Mouse (Mus musculus) CH12.LX (cell line): ENCODE data around the gene Zfp386. TPM values are rescaled to one million over a fixed set of nuclear protein-coding genes. Genes with fewer than 3 reads are reported as not detected.

Experiments
- DNase-seq: peaks from one replicate; pipeline ENCODE4 v3.0.0-alpha.2; 2013; ENCODE audit errors: extremely low read depth
- H3K27ac ChIP-seq: 2 replicates; pipeline ENCODE4 v1.5.1; 2012; ENCODE audit warnings: low read depth, mild to moderate bottlenecking, control low read depth, moderate library complexity; ENCODE audit not compliant: insufficient read depth
- H3K27me3 ChIP-seq: replicated peaks from 2 replicates; pipeline ENCODE3; 2012; ENCODE audit warnings: inconsistent platforms
- H3K36me3 ChIP-seq, 2 experiments: replicated peaks in 1 of 2; 2 replicates each; pipeline versions ENCODE3 to v1.6.1; 2012; ENCODE audit warnings: inconsistent platforms in 1 of 2, low read length in 1 of 2, mild to moderate bottlenecking in 1 of 2, mixed read lengths in 1 of 2, moderate library complexity in 1 of 2; ENCODE audit not compliant: control insufficient read depth in 1 of 2, insufficient read depth in 1 of 2
- H3K4me1 ChIP-seq, 2 experiments: 2 replicates each; pipeline ENCODE4 v1.6.1; 2012; ENCODE audit warnings: inconsistent platforms in 1 of 2, moderate library complexity in 1 of 2; ENCODE audit not compliant: insufficient read depth in 2 of 2, control insufficient read depth in 1 of 2
- H3K4me2 ChIP-seq: 2 replicates; pipeline ENCODE4 v1.6.1; 2012; ENCODE audit warnings: low read depth, mild to moderate bottlenecking, control low read depth; ENCODE audit not compliant: poor library complexity, insufficient read depth, severe bottlenecking
- H3K4me3 ChIP-seq, 3 experiments: fragments of 150-350 bp in 1 of 3; sonication (generic) in 1 of 3; replicated peaks in 1 of 3; 2 replicates each; pipeline versions ENCODE3 to v1.5.1; 2011 to 2012; ENCODE audit warnings: low read depth in 2 of 3, low read length in 2 of 3, mild to moderate bottlenecking in 2 of 3, moderate library complexity in 2 of 3, control low read depth in 1 of 3, improper control_type of control experiment in 1 of 3, inconsistent platforms in 1 of 3, mixed read lengths in 1 of 3; ENCODE audit not compliant: poor library complexity in 1 of 3
- H3K79me2 ChIP-seq: replicated peaks from 2 replicates; pipeline ENCODE4 v1.6.1; 2012; ENCODE audit warnings: mild to moderate bottlenecking, moderate library complexity; ENCODE audit not compliant: control insufficient read depth, poor library complexity, insufficient read depth, severe bottlenecking; ENCODE audit errors: extremely low read depth
- H3K9ac ChIP-seq: 2 replicates; pipeline ENCODE4 v1.6.1; 2012; ENCODE audit warnings: low read depth, mild to moderate bottlenecking, control low read depth, moderate library complexity; ENCODE audit not compliant: insufficient read depth
- H3K9me3 ChIP-seq: replicated peaks from 2 replicates; pipeline ENCODE3; 2012; ENCODE audit warnings: low read length, inconsistent platforms, mixed read lengths
- BHLHE40 ChIP-seq: IDR thresholded peaks from 2 replicates; pipeline ENCODE4 v1.6.1; 2011; ENCODE audit warnings: mild to moderate bottlenecking, low read depth, low read length, improper control_type of control experiment
- CHD1 ChIP-seq: IDR thresholded peaks from 2 replicates; pipeline ENCODE4 v1.6.1; 2012; ENCODE audit warnings: low read depth, low read length, improper control_type of control experiment, inconsistent platforms
- CHD2 ChIP-seq: IDR thresholded peaks from 2 replicates; pipeline ENCODE4 v1.6.1; 2011; ENCODE audit warnings: low read length, improper control_type of control experiment
- CTCF ChIP-seq, 2 experiments: IDR thresholded peaks in 1 of 2; conservative IDR thresholded peaks in 1 of 2; 2 replicates each; pipeline ENCODE4 v1.5.1; 2011 to 2012; ENCODE audit warnings: low read depth in 2 of 2, low read length in 2 of 2, improper control_type of control experiment in 1 of 2, inconsistent platforms in 1 of 2, mild to moderate bottlenecking in 1 of 2, moderate library complexity in 1 of 2
- EP300 ChIP-seq: IDR thresholded peaks from 2 replicates; pipeline ENCODE4 v1.6.1; 2011; ENCODE audit warnings: low read length, improper control_type of control experiment
- GABPA ChIP-seq: IDR thresholded peaks from 2 replicates; pipeline ENCODE4 v1.6.1; 2012; ENCODE audit warnings: low read depth, low read length, improper control_type of control experiment, inconsistent platforms; ENCODE audit not compliant: insufficient replicate concordance
- HCFC1 ChIP-seq: IDR thresholded peaks from 2 replicates; pipeline ENCODE4 v1.6.1; 2012; ENCODE audit warnings: low read depth, mild to moderate bottlenecking, inconsistent platforms, low read length, improper control_type of control experiment
- IRF4 ChIP-seq: IDR thresholded peaks from 2 replicates; pipeline ENCODE4 v1.6.1; 2014; ENCODE audit warnings: low read depth, mild to moderate bottlenecking, inconsistent platforms, low read length, improper control_type of control experiment
- JUND ChIP-seq: conservative IDR thresholded peaks from 2 replicates; pipeline ENCODE4 v1.6.1; 2011; ENCODE audit warnings: low read depth, low read length, improper control_type of control experiment
- KAT2A ChIP-seq: IDR thresholded peaks from 2 replicates; pipeline ENCODE4 v1.6.1; 2012; ENCODE audit warnings: low read length, improper control_type of control experiment, inconsistent platforms; ENCODE audit not compliant: insufficient replicate concordance
- MAX ChIP-seq: IDR thresholded peaks from 2 replicates; pipeline ENCODE4 v1.6.1; 2011; ENCODE audit warnings: low read length, improper control_type of control experiment
- MAZ ChIP-seq: IDR thresholded peaks from 2 replicates; pipeline ENCODE4 v1.6.1; 2012; ENCODE audit warnings: low read depth, mild to moderate bottlenecking, inconsistent platforms, low read length, improper control_type of control experiment, moderate library complexity
- MEF2A ChIP-seq: IDR thresholded peaks from 2 replicates; pipeline ENCODE4 v1.6.1; 2014; ENCODE audit warnings: low read depth, mild to moderate bottlenecking, inconsistent platforms, low read length, improper control_type of control experiment, borderline replicate concordance
- MYC ChIP-seq: IDR thresholded peaks from 2 replicates; pipeline ENCODE4 v1.6.1; 2011; ENCODE audit warnings: low read depth, mild to moderate bottlenecking, improper control_type of control experiment, low read length
- NELFE ChIP-seq: IDR thresholded peaks from 2 replicates; pipeline ENCODE4 v1.6.1; 2011; ENCODE audit warnings: low read depth, low read length, improper control_type of control experiment
- NRF1 ChIP-seq: IDR thresholded peaks from 2 replicates; pipeline ENCODE4 v1.6.1; 2014; ENCODE audit warnings: low read depth, mild to moderate bottlenecking, inconsistent platforms, low read length, improper control_type of control experiment, moderate library complexity
- PAX5 ChIP-seq: IDR thresholded peaks from 2 replicates; pipeline ENCODE4 v1.6.1; 2012; ENCODE audit warnings: low read length, inconsistent platforms, mixed read lengths
- POLR2AphosphoS2 ChIP-seq: IDR thresholded peaks from 2 replicates; pipeline ENCODE4 v1.6.1; 2011; ENCODE audit warnings: low read depth, low read length, improper control_type of control experiment
- RCOR1 ChIP-seq: conservative IDR thresholded peaks from 2 replicates; pipeline ENCODE4 v1.6.1; 2012; ENCODE audit warnings: low read depth, mild to moderate bottlenecking, inconsistent platforms, low read length, improper control_type of control experiment
- SIN3A ChIP-seq: IDR thresholded peaks from 2 replicates; pipeline ENCODE4 v1.6.1; 2012; ENCODE audit warnings: low read length, improper control_type of control experiment, inconsistent platforms
- TBP ChIP-seq: conservative IDR thresholded peaks from 2 replicates; pipeline ENCODE4 v1.6.1; 2011; ENCODE audit warnings: low read depth, low read length, improper control_type of control experiment
- TCF12 ChIP-seq: IDR thresholded peaks from 2 replicates; pipeline ENCODE4 v1.6.1; 2014; ENCODE audit warnings: low read depth, mild to moderate bottlenecking, inconsistent platforms, low read length, improper control_type of control experiment
- UBTF ChIP-seq: IDR thresholded peaks from 2 replicates; pipeline ENCODE4 v1.6.1; 2012; ENCODE audit warnings: low read depth, mild to moderate bottlenecking, inconsistent platforms, low read length, improper control_type of control experiment, moderate library complexity
- USF2 ChIP-seq: conservative IDR thresholded peaks from 2 replicates; pipeline ENCODE4 v1.6.1; 2011; ENCODE audit warnings: low read depth, low read length, improper control_type of control experiment
- ZC3H11A ChIP-seq: IDR thresholded peaks from 2 replicates; pipeline ENCODE4 v1.6.1; 2012; ENCODE audit warnings: low read depth, mild to moderate bottlenecking, inconsistent platforms, low read length, improper control_type of control experiment
- ZKSCAN1 ChIP-seq: IDR thresholded peaks from 2 replicates; pipeline ENCODE4 v1.6.1; 2012; ENCODE audit warnings: low read depth, inconsistent platforms, low read length, improper control_type of control experiment, borderline replicate concordance
- ZNF384 ChIP-seq: IDR thresholded peaks from 2 replicates; pipeline ENCODE4 v1.6.1; 2012; ENCODE audit warnings: low read depth, low read length, improper control_type of control experiment, inconsistent platforms
- dilution Hi-C: fragments of 300-500 bp; cut with MboI; formaldehyde crosslinking; loops from 2 replicates; pipeline ENCODE4 v1.14.3; 2020; ENCODE audit warnings: low sequenced_read_pairs; ENCODE audit not compliant: extremely low pct_unique_long_range_greater_than_20kb, extremely low pct_ligation_motif_present
- in situ Hi-C: fragments of 300-500 bp; cut with MboI; formaldehyde crosslinking; loops from 3 replicates; pipeline ENCODE4 v1.14.3; 2019; ENCODE audit warnings: low sequenced_read_pairs, low pct_ligation_motif_present, low pct_unique_long_range_greater_than_20kb, mixed read lengths
- polyA plus RNA-seq: library from polyadenylated mRNA; unstranded; fragments of >175 nt; gene quantifications from 2 replicates; pipeline ENCODE4 v1.2.1, GENCODE M21; 2012; ENCODE audit warnings: low read depth; ENCODE audit not compliant: insufficient read length
- total RNA-seq, 2 experiments: library from RNA; depleted of rRNA; stranded (reverse); fragments of 300-350 nt in 1 of 2; fragments of >200 nt in 1 of 2; gene quantifications; 2 replicates each; pipeline ENCODE4 v1.2.3; 2012 to 2014

Gene Zfp386
- total and polyA plus RNA-seq, 3 experiments: 13.9 to 41.7 (median 23.4) TPM

GRCm38 (mm10) chr12:116077074-116077854, 29.7 kb downstream of the Zfp386 start, which contains the start of gene Vipr2:
Vipr2 (plus strand) TSS chr12:116077726.
- dilution Hi-C loops: no loop called here
- no peak for DNase-seq
- TF ChIP-seq CHD1 (no peak), ZKSCAN1 (no peak), CHD2 (no peak), SIN3A (no peak), NRF1 (no peak), USF2 (no peak), TCF12 (no peak), GABPA (no peak), BHLHE40 (no peak), CTCF (conservative IDR thresholded peaks at IDR 0.05 in 1 of 2, IDR thresholded peaks at IDR 0.05 in 1 of 2; ENCODE audit: low read depth in 2 of 2, low read length in 2 of 2) (no peak), MAX (no peak), TBP (no peak), HCFC1 (no peak), UBTF (no peak), MYC (no peak), KAT2A (no peak), PAX5 (no peak), EP300 (no peak), NELFE (no peak)

GRCm38 (mm10) chr12:116077855-116078366, 30.4 kb downstream of the Zfp386 start:
- Histone ChIP-seq H3K79me2 (no peaks in the 10 kb centered on the region), H3K27ac (no peak overlapping the region), H3K4me2 (peak overlapping the region; percentile 86), H3K9ac (peak overlapping the region; percentile 12; the same call in 1 of the 2 replicates), H3K9me3 (no peaks in the 10 kb centered on the region), H3K4me1 (peaks cover 3 to 9% of the 10 kb centered on the region in 2 experiments; a peak in 3 of 4 replicates), H3K36me3 (no peaks in the 10 kb centered on the region), H3K27me3 (peaks cover 38% of the 10 kb centered on the region), H3K4me3 (peak overlapping the region in 2 of 3 experiments; percentile 41 to 65)
- in situ Hi-C loops: no loop called here
- dilution Hi-C loops: no loop called here
- DNase-seq: no peak
- no peak for TF ChIP-seq CHD1
- no peak for TF ChIP-seq MEF2A
- TF ChIP-seq IRF4: no peak
- no peak for TF ChIP-seq JUND
- TF ChIP-seq ZNF384: no peak
- TF ChIP-seq GABPA: no peak
- no peak for TF ChIP-seq TCF12
- no peak for TF ChIP-seq POLR2AphosphoS2
- TF ChIP-seq RCOR1: no peak
- TF ChIP-seq ZC3H11A: no peak
- no peak for TF ChIP-seq MAX
- TF ChIP-seq HCFC1: no peak
- TF ChIP-seq MYC: no peak
- TF ChIP-seq TBP: no peak
- no peak for TF ChIP-seq NRF1
- TF ChIP-seq MAZ: no peak

More at GRCm38 (mm10) chr12:116077074-116077854, 29.7 kb downstream of the Zfp386 start, which contains the start of gene Vipr2:
- Histone ChIP-seq H3K9me3 (no peaks in the 10 kb centered on the region), H3K79me2 (no peaks in the 10 kb centered on the region), H3K27me3 (peaks cover 38% of the 10 kb centered on the region), H3K36me3 (no peaks in the 10 kb centered on the region), H3K4me2 (peak within 1 kb of the TSS; percentile 86), H3K27ac (no peak within 1 kb of the TSS), H3K4me3 (peak within 1 kb of the TSS in 2 of 3 experiments; percentile 41 to 65), H3K4me1 (peaks cover 3 to 9% of the 10 kb centered on the region in 2 experiments; a peak in 3 of 4 replicates), H3K9ac (peak within 1 kb of the TSS; percentile 12; the same call in 1 of the 2 replicates)
- in situ Hi-C loops: no loop called here
